Mouse (Mus musculus): ENCODE measurements around the gene Akr1d1. TPM values are rescaled to one million over a fixed set of nuclear protein-coding genes. Genes with fewer than 3 reads are reported as not detected.

Gene Akr1d1
- polyA plus RNA-seq, 1 experiment, result 0.75 TPM

DNA sequence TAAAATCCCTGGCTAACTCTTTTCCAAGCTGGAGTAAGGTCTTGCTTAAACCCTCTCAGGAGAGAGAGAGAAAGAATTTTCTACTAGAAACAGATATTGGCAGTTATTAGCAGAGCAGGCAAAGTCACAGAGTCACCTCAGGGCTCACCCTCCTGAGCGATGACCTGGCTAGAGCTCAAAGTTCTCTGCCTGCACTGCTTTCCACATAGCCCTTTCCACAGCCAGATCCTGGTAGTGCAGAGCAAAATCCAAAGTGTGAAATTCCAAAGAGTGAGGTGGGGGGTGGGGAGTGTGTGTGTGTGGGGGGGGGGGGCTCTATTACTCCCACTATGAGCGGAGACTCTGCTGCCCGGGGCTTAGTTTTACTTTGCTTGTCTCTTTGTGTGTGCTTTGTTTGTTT, 10.1 kb downstream of the Akr1d1 start:
- no peak overlapping the region for H3K27ac ChIP-seq (ENCODE audit: control insufficient read depth, insufficient read depth, low read depth, low read length, poor library complexity)
- WGBS, result 88% methylated on average over 3 of the region's 3 CpGs
- TF ChIP-seq POLR2A (IDR thresholded peaks at IDR 0.05; ENCODE audit: borderline replicate concordance, control insufficient read depth, low read depth, low read length) (no peak), CTCF (IDR thresholded peaks at IDR 0.05; ENCODE audit: control insufficient read depth, insufficient read depth, low read length) (no peak)

DNA sequence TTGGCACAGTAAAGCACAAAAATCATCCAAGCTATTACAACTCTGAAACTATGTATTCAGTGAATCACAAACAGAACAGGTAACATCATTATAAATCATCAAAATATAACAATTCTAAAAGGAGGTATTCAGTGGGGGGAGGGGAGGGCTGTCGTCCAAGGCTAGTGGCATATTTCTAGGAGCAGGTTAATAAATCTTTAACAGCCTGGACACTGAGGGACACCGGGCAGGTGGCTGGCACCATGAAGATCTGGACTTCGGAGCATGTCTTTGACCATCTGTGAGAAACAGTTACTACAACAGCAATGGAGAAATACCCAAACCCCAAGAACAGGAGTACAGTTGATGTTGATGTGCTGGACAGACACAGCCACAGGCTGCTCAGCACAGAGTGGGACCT, 11.2 kb downstream of the Akr1d1 start:
- WGBS, result 77% methylated on average over 3 of the region's 3 CpGs

More for the DNA sequence above, 10.1 kb downstream of the Akr1d1 start:
- Histone ChIP-seq H3K4me3 (replicated peaks; ENCODE audit: control insufficient read depth, low read depth, low read length) (no peak overlapping the region), H3K4me1 (ENCODE audit: control insufficient read depth, insufficient read depth, low read length) (no peaks in the 10 kb centered on the region)

DNA sequence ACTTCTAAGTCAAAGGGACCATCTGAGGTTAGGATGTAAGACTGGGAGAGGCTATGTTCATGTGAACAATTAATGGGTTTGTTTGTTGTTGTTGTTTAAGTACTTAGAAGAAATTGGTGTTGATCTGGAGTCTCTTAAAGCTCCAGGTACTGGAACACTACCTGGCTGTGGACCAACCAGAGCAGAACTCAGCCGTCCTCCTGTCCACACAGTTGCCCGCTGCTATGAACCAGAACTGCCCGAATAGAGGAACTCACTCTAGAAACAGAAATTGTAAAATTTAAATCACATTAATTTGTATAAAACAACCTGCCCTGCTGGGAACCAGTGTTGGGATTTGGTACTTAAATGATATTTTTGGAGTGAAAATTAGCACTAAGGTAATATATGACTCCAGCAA, 12.2 kb downstream of the Akr1d1 start:
- TF ChIP-seq CTCF (IDR thresholded peaks at IDR 0.05; ENCODE audit: control insufficient read depth, insufficient read depth, low read length) (no peak), POLR2A (IDR thresholded peaks at IDR 0.05; ENCODE audit: borderline replicate concordance, control insufficient read depth, low read depth, low read length) (no peak)
- Histone ChIP-seq H3K4me3 (replicated peaks; ENCODE audit: control insufficient read depth, low read depth, low read length) (no peak overlapping the region), H3K27ac (ENCODE audit: control insufficient read depth, insufficient read depth, low read depth, low read length, poor library complexity) (no peak overlapping the region), H3K4me1 (ENCODE audit: control insufficient read depth, insufficient read depth, low read length) (no peaks in the 10 kb centered on the region)
- 76% methylated on average over 3 of the region's 3 CpGs for whole genome bisulfite sequencing

More for the DNA sequence above, 11.2 kb downstream of the Akr1d1 start:
- TF ChIP-seq POLR2A (IDR thresholded peaks at IDR 0.05; ENCODE audit: borderline replicate concordance, control insufficient read depth, low read depth, low read length), result no peak
- no peak overlapping the region for H3K27ac ChIP-seq (ENCODE audit: control insufficient read depth, insufficient read depth, low read depth, low read length, poor library complexity)
- H3K4me1 ChIP-seq (ENCODE audit: control insufficient read depth, insufficient read depth, low read length), result no peaks in the 10 kb centered on the region
- no peak overlapping the region for H3K4me3 ChIP-seq (replicated peaks; ENCODE audit: control insufficient read depth, low read depth, low read length)

DNA sequence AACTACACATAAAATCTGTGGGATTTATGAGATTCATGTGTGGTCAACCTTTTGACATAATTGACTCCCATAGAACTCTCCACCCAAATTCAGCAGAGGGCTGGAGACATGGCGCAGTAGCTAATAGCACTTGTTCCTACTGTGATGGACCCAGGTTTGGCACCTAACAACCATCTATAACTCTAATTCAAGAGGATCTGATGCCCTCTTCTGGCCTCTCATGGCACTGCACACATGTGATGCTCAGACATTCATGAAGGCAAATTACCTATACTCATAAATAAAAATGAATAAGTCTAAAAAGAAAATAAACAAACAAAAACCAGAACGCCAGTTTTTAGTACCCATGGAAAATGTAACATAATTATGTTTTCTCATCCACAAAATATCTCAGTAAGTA, 22.8 kb downstream of the Akr1d1 start:
- TF ChIP-seq POLR2A (IDR thresholded peaks at IDR 0.05; ENCODE audit: borderline replicate concordance, control insufficient read depth, low read depth, low read length), result no peak
- TF ChIP-seq CTCF (IDR thresholded peaks at IDR 0.05; ENCODE audit: control insufficient read depth, insufficient read depth, low read length), result no peak
- Histone ChIP-seq H3K4me3 (replicated peaks; ENCODE audit: control insufficient read depth, low read depth, low read length) (no peak overlapping the region), H3K4me1 (ENCODE audit: control insufficient read depth, insufficient read depth, low read length) (no peaks in the 10 kb centered on the region), H3K27ac (ENCODE audit: control insufficient read depth, insufficient read depth, low read depth, low read length, poor library complexity) (no peak overlapping the region)
- WGBS, result 77% methylated on average over 2 of the region's 2 CpGs

DNA sequence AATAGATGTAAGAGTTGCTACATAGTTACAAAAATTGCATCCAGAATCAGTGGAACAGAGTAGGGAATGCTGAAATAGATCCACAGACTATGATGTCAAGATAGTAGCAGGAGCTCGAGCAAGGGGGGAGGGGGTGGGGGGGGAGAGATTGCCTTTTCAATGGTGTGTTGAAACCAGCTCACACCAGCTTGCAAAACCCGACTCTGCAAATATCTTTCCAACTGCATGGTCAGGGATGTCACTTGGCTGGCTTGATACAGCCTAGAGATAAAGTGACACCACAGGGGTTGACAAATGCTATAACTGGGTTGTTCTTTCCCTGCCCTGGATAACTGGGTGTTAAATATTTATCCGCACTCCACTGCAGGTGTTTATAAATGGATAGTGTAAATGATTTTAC, 24.0 kb downstream of the Akr1d1 start:
- no peak overlapping the region for H3K27ac ChIP-seq (ENCODE audit: control insufficient read depth, insufficient read depth, low read depth, low read length, poor library complexity)
- H3K4me1 ChIP-seq (ENCODE audit: control insufficient read depth, insufficient read depth, low read length), result no peaks in the 10 kb centered on the region
- H3K4me3 ChIP-seq (replicated peaks; ENCODE audit: control insufficient read depth, low read depth, low read length), result no peak overlapping the region
- WGBS, result 50% methylated on average over 3 of the region's 3 CpGs
- TF ChIP-seq POLR2A (IDR thresholded peaks at IDR 0.05; ENCODE audit: borderline replicate concordance, control insufficient read depth, low read depth, low read length), result no peak
- TF ChIP-seq CTCF (IDR thresholded peaks at IDR 0.05; ENCODE audit: control insufficient read depth, insufficient read depth, low read length), result no peak

DNA sequence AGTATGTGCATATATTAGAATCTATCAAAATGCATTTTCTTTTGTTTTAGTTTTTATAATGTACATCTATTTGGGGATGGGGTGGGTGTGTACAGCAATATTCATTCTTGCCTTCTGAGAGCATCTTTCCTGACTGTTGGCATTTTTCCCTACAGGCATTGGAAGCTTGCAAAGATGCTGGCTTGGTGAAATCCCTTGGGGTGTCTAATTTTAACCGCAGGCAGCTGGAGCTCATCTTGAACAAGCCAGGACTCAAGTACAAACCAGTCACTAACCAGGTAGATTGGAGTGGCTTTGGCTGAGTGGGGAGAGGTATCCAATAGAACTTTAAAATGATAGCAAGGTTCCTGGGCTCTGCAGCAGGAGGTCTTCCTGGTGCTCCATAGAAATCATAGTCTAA, 24.4 kb downstream of the Akr1d1 start:
- TF ChIP-seq CTCF (IDR thresholded peaks at IDR 0.05; ENCODE audit: control insufficient read depth, insufficient read depth, low read length) (no peak), POLR2A (IDR thresholded peaks at IDR 0.05; ENCODE audit: borderline replicate concordance, control insufficient read depth, low read depth, low read length) (no peak)
- H3K27ac ChIP-seq (ENCODE audit: control insufficient read depth, insufficient read depth, low read depth, low read length, poor library complexity), result no peak overlapping the region
- no peaks in the 10 kb centered on the region for H3K4me1 ChIP-seq (ENCODE audit: control insufficient read depth, insufficient read depth, low read length)
- 79% methylated on average over 1 of the region's 1 CpGs for WGBS
- no peak overlapping the region for H3K4me3 ChIP-seq (replicated peaks; ENCODE audit: control insufficient read depth, low read depth, low read length)

DNA sequence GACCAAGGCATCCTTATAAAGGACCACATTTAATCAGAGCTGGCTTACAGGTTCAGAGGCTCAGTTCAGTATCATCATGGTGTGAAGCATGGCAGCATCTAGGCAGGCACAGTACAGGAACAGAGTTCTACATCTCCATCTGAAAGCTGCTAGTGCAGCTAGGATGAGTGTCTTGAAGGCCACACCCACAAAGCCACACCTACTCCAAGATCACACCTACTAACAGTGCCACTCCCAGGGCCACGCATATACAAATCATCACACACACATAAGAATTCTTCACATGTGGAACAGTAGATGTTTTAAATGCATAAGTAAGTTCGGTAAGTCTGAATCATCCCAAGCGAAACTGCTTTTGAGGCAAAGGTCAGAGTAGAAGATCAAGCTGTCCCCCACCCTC, 33.9 kb downstream of the Akr1d1 start:
- Histone ChIP-seq H3K27ac (ENCODE audit: control insufficient read depth, insufficient read depth, low read depth, low read length, poor library complexity) (no peak overlapping the region), H3K4me3 (replicated peaks; ENCODE audit: control insufficient read depth, low read depth, low read length) (no peak overlapping the region), H3K4me1 (ENCODE audit: control insufficient read depth, insufficient read depth, low read length) (no peaks in the 10 kb centered on the region)
- 73% methylated on average over 3 of the region's 3 CpGs for WGBS
- no peak for TF ChIP-seq CTCF (IDR thresholded peaks at IDR 0.05; ENCODE audit: control insufficient read depth, insufficient read depth, low read length)
- no peak for TF ChIP-seq POLR2A (IDR thresholded peaks at IDR 0.05; ENCODE audit: borderline replicate concordance, control insufficient read depth, low read depth, low read length)

DNA sequence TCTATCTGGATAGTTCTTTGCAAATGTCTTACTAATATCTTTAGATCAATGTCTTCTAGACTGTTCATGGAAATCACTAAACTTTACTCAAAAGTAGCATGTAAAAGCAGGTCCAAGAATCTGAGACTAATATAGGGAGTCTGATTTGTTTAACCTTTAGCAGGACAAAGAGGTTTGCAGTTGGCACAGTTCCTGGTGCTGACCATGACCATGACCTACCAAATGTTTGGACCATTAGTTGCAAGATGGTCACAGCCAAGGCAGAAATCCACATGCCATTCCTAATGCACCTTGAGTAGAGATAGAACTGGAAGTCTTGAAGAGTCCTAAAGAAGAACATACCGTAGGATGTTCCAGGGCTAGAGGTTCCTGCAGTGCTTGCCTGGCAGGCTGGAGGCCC, 37.4 kb downstream of the Akr1d1 start:
- no peak overlapping the region for H3K4me3 ChIP-seq (replicated peaks; ENCODE audit: control insufficient read depth, low read depth, low read length)
- 76% methylated on average over 1 of the region's 1 CpGs for WGBS
- TF ChIP-seq POLR2A (IDR thresholded peaks at IDR 0.05; ENCODE audit: borderline replicate concordance, control insufficient read depth, low read depth, low read length) (no peak), CTCF (IDR thresholded peaks at IDR 0.05; ENCODE audit: control insufficient read depth, insufficient read depth, low read length) (no peak)
- no peaks in the 10 kb centered on the region for H3K4me1 ChIP-seq (ENCODE audit: control insufficient read depth, insufficient read depth, low read length)
- H3K27ac ChIP-seq (ENCODE audit: control insufficient read depth, insufficient read depth, low read depth, low read length, poor library complexity), result no peak overlapping the region

DNA sequence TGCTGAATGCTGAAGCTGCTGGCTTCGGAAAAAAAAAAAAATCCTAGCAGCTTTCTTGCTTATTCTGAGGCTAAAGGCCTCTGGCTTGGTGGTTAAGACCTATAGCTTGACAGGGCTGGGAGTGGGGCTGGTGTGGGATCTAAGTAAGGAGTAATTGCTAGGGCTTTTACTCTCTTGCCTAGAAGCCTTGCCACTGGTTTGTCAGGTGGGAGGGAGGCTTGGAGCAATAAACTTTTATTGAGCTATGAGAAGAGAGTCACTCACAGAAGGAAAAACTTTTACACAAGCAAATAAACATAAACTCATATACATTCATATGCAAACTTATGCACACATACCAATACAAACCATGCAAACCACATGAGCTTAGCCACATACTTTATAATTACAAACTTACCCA, 42.0 kb downstream of the Akr1d1 start:
- H3K4me1 ChIP-seq (ENCODE audit: control insufficient read depth, insufficient read depth, low read length), result no peaks in the 10 kb centered on the region
- no peak for TF ChIP-seq POLR2A (IDR thresholded peaks at IDR 0.05; ENCODE audit: borderline replicate concordance, control insufficient read depth, low read depth, low read length)
- no peak for TF ChIP-seq CTCF (IDR thresholded peaks at IDR 0.05; ENCODE audit: control insufficient read depth, insufficient read depth, low read length)
- no peak overlapping the region for H3K27ac ChIP-seq (ENCODE audit: control insufficient read depth, insufficient read depth, low read depth, low read length, poor library complexity)
- WGBS, result 45% methylated on average over 1 of the region's 1 CpGs
- no peak overlapping the region for H3K4me3 ChIP-seq (replicated peaks; ENCODE audit: control insufficient read depth, low read depth, low read length)

Measured in bone marrow, adult 2 months (tissue).